Mouse (Mus musculus) kidney, postnatal 0 days (tissue): Measurements from ENCODE around the gene Pard3. TPM values are rescaled to one million over a fixed set of nuclear protein-coding genes. Genes with fewer than 3 reads are reported as not detected.
A peak's percentile ranks its signal among the peaks of the same experiment; 100 is the strongest.

ENCODE experiments used
- ATAC-seq: fragments of 200-750 bp; cut with Nextera tagmentation; replicated peaks from 2 replicates; pipeline ENCODE4 v1.8.0; 2017; ENCODE audit warnings: low read depth, moderate number of reproducible peaks, moderate TSS enrichment, moderate library complexity; ENCODE audit not compliant: low FRiP score
- DNase-seq: peaks from one replicate; pipeline ENCODE4 v3.0.0-alpha.2; 2016; ENCODE audit warnings: low spot score
- H3K27ac ChIP-seq: fragments of 300-500 bp; sonication (generic); 2 replicates; pipeline ENCODE4 v1.5.1; 2014; ENCODE audit warnings: mild to moderate bottlenecking
- H3K27me3 ChIP-seq: fragments of 300-500 bp; sonication (generic); 2 replicates; pipeline ENCODE4 v1.6.1; 2014; ENCODE audit warnings: low read length, mixed read lengths; ENCODE audit not compliant: insufficient read depth
- H3K36me3 ChIP-seq: fragments of 300-500 bp; sonication (generic); 2 replicates; pipeline ENCODE4 v1.6.1; 2014; ENCODE audit warnings: low read length, mixed read lengths; ENCODE audit not compliant: insufficient read depth
- H3K4me1 ChIP-seq: fragments of 300-500 bp; sonication (generic); replicated peaks from 2 replicates; pipeline ENCODE4 v1.6.1; 2014; ENCODE audit warnings: antibody characterized with exemption, low read length, mixed read lengths; ENCODE audit not compliant: insufficient read depth
- H3K4me2 ChIP-seq: fragments of 300-500 bp; sonication (generic); 2 replicates; pipeline ENCODE4 v1.6.1; 2014; ENCODE audit warnings: mild to moderate bottlenecking, low read length, moderate library complexity, mixed read lengths
- H3K4me3 ChIP-seq: fragments of 300-500 bp; sonication (generic); replicated peaks from 2 replicates; pipeline ENCODE4 v1.5.1; 2014; ENCODE audit warnings: low read depth, low read length
- H3K9ac ChIP-seq: fragments of 300-500 bp; sonication (generic); 2 replicates; pipeline ENCODE4 v1.6.1; 2014; ENCODE audit warnings: low read depth, low read length
- H3K9me3 ChIP-seq: fragments of 300-500 bp; sonication (generic); replicated peaks from 2 replicates; pipeline ENCODE4 v1.6.1; 2016; ENCODE audit warnings: low read length, inconsistent platforms, mixed read lengths
- CTCF ChIP-seq: IDR thresholded peaks from 2 replicates; pipeline ENCODE4 v1.5.1; 2016; ENCODE audit warnings: antibody characterized with exemption, low read depth, mild to moderate bottlenecking, moderate library complexity
- WGBS: fragments of 180-500 bp; shearing (Covaris S2); extraction: QIAGEN DNeasy Blood & Tissue Kit; methylation state at CpG from one replicate; pipeline ENCODE4 v1.1.7; 2014; 5-methylcytosine and 5-hydroxymethylcytosine counted together
- polyA plus RNA-seq: library from polyadenylated mRNA; unstranded; fragments of >200 nt; fragmentation: Nextera tagmentation; extraction: Ambion mirVana; gene quantifications from 2 replicates; pipeline ENCODE4 v1.2.1, GENCODE M21; 2015

Gene Pard3
- polyA plus RNA-seq, 1 experiment from 2014 or later: 23.1 TPM

DNA sequence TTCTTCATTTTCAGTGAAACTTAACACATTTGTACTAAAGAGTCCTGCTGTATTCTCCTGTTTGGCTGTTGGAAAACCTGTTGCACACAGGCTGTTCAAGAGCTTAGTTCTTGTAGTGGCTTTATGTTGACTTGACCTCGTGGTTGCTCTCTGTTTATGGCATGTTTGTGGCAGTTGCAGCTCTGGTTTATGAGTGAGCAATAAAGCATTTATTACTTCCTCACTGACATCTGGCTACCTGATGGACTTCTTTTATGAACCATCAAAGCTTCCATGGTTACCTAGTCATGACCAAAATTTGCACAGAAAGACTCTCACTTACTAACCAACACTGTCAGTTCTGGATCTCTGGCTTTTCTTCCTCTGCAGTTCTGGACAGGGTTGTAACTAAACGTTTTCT is 314.1 kb downstream of the Pard3 start:
- H3K4me1 ChIP-seq: no peaks in the 10 kb centered on the region
- ATAC-seq: no peak
- H3K27me3 ChIP-seq: no peaks in the 10 kb centered on the region
- 17% methylated on average over 2 of the region's 2 CpGs for WGBS
- no peaks in the 10 kb centered on the region for H3K9me3 ChIP-seq
- H3K4me3 ChIP-seq: no peak overlapping the region
- no peak overlapping the region for H3K4me2 ChIP-seq
- no peak for TF ChIP-seq CTCF
- no peak overlapping the region for H3K27ac ChIP-seq
- DNase-seq: no peak
- H3K9ac ChIP-seq: no peak overlapping the region
- peaks cover 9% of the 10 kb centered on the region for H3K36me3 ChIP-seq

DNA sequence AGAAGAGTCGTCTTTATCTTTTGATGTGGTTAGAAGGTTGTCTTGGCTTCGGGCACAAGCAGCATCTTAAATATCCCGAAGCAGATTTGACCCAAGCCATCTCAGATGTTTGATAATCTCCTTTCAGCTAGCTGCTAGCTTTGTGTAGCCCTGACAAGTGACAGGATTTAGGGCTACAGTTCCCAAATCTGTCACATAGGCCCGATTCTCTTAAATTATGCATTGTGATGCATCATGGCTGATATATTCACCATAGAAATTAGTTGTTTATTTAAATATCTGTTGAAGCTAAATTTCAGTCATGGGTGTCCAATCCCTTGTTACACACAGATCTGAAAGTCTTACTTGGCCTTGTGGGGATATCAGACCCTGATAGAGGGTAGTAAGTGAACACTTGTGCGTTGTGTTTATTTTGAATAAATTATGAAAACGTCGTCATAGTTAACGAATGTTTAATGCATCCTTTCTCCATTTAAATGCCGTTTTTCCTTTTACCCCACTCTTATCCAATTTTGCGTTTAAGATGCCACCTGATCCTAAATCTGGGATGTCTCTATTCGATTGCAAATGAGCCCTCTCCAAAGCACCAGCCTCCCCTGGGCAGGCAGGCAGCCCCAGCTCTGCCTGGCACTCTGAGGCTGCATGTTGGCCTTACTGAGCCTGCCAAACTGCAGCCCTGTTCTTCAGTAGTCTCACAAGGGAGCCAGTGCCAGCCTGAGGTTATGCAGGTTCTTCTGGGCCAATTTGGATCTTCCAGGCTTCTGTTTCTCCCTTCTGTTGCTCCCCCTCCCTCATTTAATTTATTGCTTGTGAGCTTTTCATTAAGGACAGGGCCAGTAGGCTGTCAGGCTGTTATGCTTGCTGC is 315.5 kb downstream of the Pard3 start:
- H3K27ac ChIP-seq: no peak overlapping the region
- H3K9ac ChIP-seq: no peak overlapping the region
- no peak overlapping the region for H3K4me3 ChIP-seq
- no peaks in the 10 kb centered on the region for H3K9me3 ChIP-seq
- H3K36me3 ChIP-seq: peaks cover 17% of the 10 kb centered on the region
- 73% methylated on average over 11 of the region's 11 CpGs for WGBS
- no peak for TF ChIP-seq CTCF
- DNase-seq (peak; percentile 44), ATAC-seq (no peak)
- no peaks in the 10 kb centered on the region for H3K4me1 ChIP-seq
- H3K4me2 ChIP-seq: no peak overlapping the region
- no peaks in the 10 kb centered on the region for H3K27me3 ChIP-seq

DNA sequence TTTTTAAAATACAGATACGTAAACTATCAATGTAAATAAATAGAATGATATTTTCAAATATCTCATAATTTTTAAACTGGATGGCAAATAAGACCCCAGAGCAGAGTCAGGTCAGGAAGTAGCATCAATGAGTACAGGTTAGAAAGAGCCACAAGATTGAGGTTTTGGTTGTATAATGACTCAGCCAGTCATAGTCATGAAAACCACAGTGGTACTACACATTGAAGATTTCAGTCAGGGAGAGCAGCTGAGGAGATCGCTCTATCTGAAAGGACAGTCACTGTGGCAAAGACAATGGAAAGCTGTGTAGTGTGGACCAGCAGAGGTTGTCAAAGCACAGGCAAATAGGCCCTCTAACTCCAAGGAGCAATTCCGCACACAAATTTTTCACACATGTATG is 317.6 kb downstream of the Pard3 start:
- Histone ChIP-seq H3K4me2 (no peak overlapping the region), H3K27ac (no peak overlapping the region), H3K4me1 (no peaks in the 10 kb centered on the region), H3K9me3 (no peaks in the 10 kb centered on the region), H3K9ac (no peak overlapping the region), H3K36me3 (peaks cover 17% of the 10 kb centered on the region), H3K4me3 (no peak overlapping the region), H3K27me3 (no peaks in the 10 kb centered on the region)
- WGBS: 96% methylated on average over 3 of the region's 3 CpGs
- ATAC-seq: no peak
- no peak for TF ChIP-seq CTCF
- no peak for DNase-seq

DNA sequence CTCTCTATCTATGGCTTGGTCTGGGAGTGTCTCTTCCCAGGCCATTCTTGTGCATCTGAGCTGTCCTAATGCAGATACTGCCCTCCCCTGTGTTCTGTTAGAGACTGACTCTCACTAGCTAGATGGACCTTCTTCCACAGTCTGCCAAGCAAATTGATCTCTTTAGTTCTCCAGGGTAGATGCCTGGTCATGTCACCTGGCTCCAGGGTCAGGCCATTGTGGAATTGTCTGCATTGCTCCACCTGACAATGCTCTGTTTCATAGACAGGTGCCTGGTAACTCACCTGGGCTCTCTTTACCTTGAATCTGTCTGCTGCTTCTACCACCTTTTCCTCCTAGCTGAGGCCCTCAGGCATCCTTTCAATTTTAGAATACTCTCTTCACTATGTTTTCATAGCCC is 329.0 kb downstream of the Pard3 start:
- Histone ChIP-seq H3K4me2 (no peak overlapping the region), H3K27ac (no peak overlapping the region), H3K36me3 (peaks cover 12% of the 10 kb centered on the region), H3K4me3 (no peak overlapping the region), H3K4me1 (no peaks in the 10 kb centered on the region), H3K27me3 (no peaks in the 10 kb centered on the region), H3K9ac (no peak overlapping the region), H3K9me3 (no peaks in the 10 kb centered on the region)
- no peak for ATAC-seq
- TF ChIP-seq CTCF: no peak
- no peak for DNase-seq

DNA sequence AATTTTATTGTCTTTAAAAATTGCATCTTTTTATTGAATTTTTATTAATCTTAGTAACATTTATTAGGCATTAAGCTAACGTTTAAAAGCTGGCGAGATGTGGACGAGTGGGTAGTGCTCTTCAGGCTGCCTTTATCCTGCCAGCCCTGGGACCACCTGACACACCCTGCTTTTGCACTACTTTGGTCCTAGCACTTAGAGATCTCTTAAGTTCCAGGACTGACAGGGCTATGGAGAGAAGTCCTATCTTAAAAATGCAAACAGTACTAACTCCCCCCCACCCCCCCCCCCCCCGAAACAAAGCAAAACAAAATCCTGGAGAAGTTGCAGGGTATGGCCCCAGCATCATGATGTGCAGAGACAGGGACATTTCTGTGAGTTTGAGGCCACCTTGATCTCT is 331.8 kb downstream of the Pard3 start:
- Histone ChIP-seq H3K9me3 (no peaks in the 10 kb centered on the region), H3K9ac (no peak overlapping the region), H3K27me3 (no peaks in the 10 kb centered on the region), H3K4me2 (no peak overlapping the region), H3K4me3 (no peak overlapping the region), H3K36me3 (peaks cover 19% of the 10 kb centered on the region; the same call in 1 of the 2 replicates), H3K4me1 (no peaks in the 10 kb centered on the region), H3K27ac (no peak overlapping the region)
- ATAC-seq (no peak), DNase-seq (no peak)
- WGBS: 88% methylated on average over 4 of the region's 4 CpGs
- no peak for TF ChIP-seq CTCF

DNA sequence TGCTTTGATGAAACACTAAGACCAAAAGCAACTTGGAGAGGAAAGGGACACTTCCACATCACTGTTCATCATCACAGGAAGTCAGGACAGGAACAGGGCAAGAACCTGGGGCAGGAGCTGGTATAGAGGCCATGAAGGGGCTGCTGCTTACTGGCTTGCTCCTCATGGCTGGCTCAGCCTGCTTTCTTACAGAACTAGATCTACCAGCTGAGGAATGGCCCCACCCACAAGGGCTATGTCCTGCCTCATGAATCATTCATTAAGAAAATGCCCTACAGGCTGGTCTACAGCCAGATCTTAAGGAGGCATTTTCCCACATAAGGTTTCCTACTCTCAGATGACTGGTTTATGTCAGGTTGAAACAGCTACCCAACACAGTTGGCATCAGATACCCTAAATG is 342.1 kb downstream of the Pard3 start:
- H3K4me3 ChIP-seq: no peak overlapping the region
- no peak for TF ChIP-seq CTCF
- H3K4me2 ChIP-seq: no peak overlapping the region
- H3K36me3 ChIP-seq: 0 out of 2 replicates have a peak, but pooled peaks cover 10% of the 10 kb centered on the region
- peak; percentile 31 for DNase-seq
- no peaks in the 10 kb centered on the region for H3K9me3 ChIP-seq
- ATAC-seq: peak; percentile 52
- H3K4me1 ChIP-seq: no peaks in the 10 kb centered on the region
- no peak overlapping the region for H3K9ac ChIP-seq
- H3K27ac ChIP-seq: no peak overlapping the region
- H3K27me3 ChIP-seq: no peaks in the 10 kb centered on the region
